Mouse (Mus musculus) neural tube, embryonic 12.5 days (tissue): ENCODE results near the gene Gm11444. TPM values are rescaled to one million over a fixed set of nuclear protein-coding genes. Genes with fewer than 3 reads are reported as not detected.
A peak's percentile ranks its signal among the peaks of the same experiment; 100 is the strongest.

Experiments used
- ATAC-seq: fragments of 200-750 bp; cut with Nextera tagmentation; 2 replicates; pipeline ENCODE4 v1.8.0; 2017; ENCODE audit warnings: low read depth, mild to moderate bottlenecking, moderate TSS enrichment, moderate library complexity; ENCODE audit not compliant: low FRiP score
- H3K27ac ChIP-seq: fragments of 300-500 bp; sonication (generic); 2 replicates; pipeline ENCODE4 v1.5.1; 2016
- H3K27me3 ChIP-seq: fragments of 300-500 bp; sonication (generic); replicated peaks from 2 replicates; pipeline ENCODE4 v1.6.1; 2016; ENCODE audit warnings: mild to moderate bottlenecking
- H3K36me3 ChIP-seq: fragments of 300-500 bp; sonication (generic); 2 replicates; pipeline ENCODE4 v1.6.1; 2016; ENCODE audit warnings: mild to moderate bottlenecking
- H3K4me1 ChIP-seq: fragments of 300-500 bp; sonication (generic); 2 replicates; pipeline ENCODE4 v1.6.1; 2016
- H3K4me2 ChIP-seq: fragments of 300-500 bp; sonication (generic); replicated peaks from 2 replicates; pipeline ENCODE4 v1.6.1; 2016; ENCODE audit warnings: mild to moderate bottlenecking
- H3K4me3 ChIP-seq: fragments of 300-500 bp; sonication (generic); 2 replicates; pipeline ENCODE4 v1.5.1; 2016
- H3K9ac ChIP-seq: fragments of 300-500 bp; sonication (generic); 2 replicates; pipeline ENCODE4 v1.6.1; 2016; ENCODE audit warnings: mild to moderate bottlenecking
- H3K9me3 ChIP-seq: fragments of 300-500 bp; sonication (generic); 2 replicates; pipeline ENCODE4 v1.6.1; 2016; ENCODE audit warnings: mild to moderate bottlenecking
- WGBS: fragments of 180-500 bp; shearing (Covaris S2); methylation state at CpG from one replicate; pipeline ENCODE4 v1.1.7; 2016; 5-methylcytosine and 5-hydroxymethylcytosine counted together
- polyA plus RNA-seq: library from polyadenylated mRNA; unstranded; fragments of >200 nt; fragmentation: Nextera tagmentation; extraction: Ambion mirVana; gene quantifications from 2 replicates; pipeline ENCODE4 v1.2.1, GENCODE M21; 2016

Gene Gm11444
- polyA plus RNA-seq, 1 experiment from 2014 or later: not detected

DNA sequence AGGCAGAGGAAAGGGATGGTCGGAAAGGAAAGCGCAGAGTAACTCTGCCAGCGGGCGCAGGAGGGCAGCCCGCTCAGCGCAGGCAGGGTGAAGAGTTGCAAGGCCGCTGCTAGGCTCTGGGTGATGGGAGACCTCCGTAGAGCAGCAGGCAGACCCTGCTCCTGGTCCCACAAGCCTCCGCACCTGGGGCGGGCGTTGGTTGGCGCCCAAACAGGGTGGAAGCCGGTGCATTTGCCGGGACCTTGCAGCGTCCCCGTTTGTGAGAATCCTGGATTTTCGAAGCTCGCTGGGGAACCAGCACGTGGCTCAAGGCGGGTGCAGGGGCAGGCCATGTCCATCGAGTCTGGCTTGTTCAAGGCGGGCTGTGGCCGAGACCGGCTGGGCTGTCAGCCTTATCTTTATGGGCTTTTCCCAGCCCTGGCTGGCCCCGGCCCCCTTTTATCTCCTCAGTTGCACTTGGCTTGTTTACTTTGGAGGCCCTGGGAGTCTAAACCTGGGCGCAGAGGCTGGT, 38.4 kb upstream of the Gm11444 start:
- peak overlapping the region; percentile 22; the same call in 1 of the 2 replicates for H3K4me2 ChIP-seq
- peaks cover 86% of the 10 kb centered on the region for H3K27me3 ChIP-seq
- no peak overlapping the region for H3K9ac ChIP-seq
- H3K4me3 ChIP-seq: 0 out of 2 replicates have a peak overlapping the region, but pooled peaks have one; percentile 11
- ATAC-seq: no peak
- WGBS: 2% methylated on average over 26 of the region's 26 CpGs
- H3K4me1 ChIP-seq: peaks cover 27% of the 10 kb centered on the region
- no peak overlapping the region for H3K27ac ChIP-seq
- no peaks in the 10 kb centered on the region for H3K9me3 ChIP-seq
- H3K36me3 ChIP-seq: no peaks in the 10 kb centered on the region

GRCm38 (mm10) chr11:85887801-85888450, 37.8 kb upstream of the Gm11444 start:
- Histone ChIP-seq H3K36me3 (no peaks in the 10 kb centered on the region), H3K9ac (no peak overlapping the region), H3K27ac (no peak overlapping the region), H3K9me3 (no peaks in the 10 kb centered on the region), H3K27me3 (peaks cover 83% of the 10 kb centered on the region), H3K4me3 (0 out of 2 replicates have a peak overlapping the region, but pooled peaks have one; percentile 11), H3K4me1 (peaks cover 27% of the 10 kb centered on the region), H3K4me2 (peak overlapping the region; percentile 22; the same call in 1 of the 2 replicates)
- 1% methylated on average over 17 of the region's 17 CpGs for WGBS
- ATAC-seq: no peak

- WGBS: 19% methylated on average over 6 of the region's 6 CpGs
- Histone ChIP-seq H3K9ac (no peak overlapping the region), H3K4me2 (no peak overlapping the region), H3K9me3 (no peaks in the 10 kb centered on the region), H3K27me3 (peaks cover 76% of the 10 kb centered on the region), H3K36me3 (no peaks in the 10 kb centered on the region), H3K4me1 (peaks cover 27% of the 10 kb centered on the region), H3K4me3 (no peak overlapping the region), H3K27ac (no peak overlapping the region)
- ATAC-seq: no peak
Observed at GRCm38 (mm10) chr11:85887273-85887672, 37.1 kb upstream of the Gm11444 start.

DNA sequence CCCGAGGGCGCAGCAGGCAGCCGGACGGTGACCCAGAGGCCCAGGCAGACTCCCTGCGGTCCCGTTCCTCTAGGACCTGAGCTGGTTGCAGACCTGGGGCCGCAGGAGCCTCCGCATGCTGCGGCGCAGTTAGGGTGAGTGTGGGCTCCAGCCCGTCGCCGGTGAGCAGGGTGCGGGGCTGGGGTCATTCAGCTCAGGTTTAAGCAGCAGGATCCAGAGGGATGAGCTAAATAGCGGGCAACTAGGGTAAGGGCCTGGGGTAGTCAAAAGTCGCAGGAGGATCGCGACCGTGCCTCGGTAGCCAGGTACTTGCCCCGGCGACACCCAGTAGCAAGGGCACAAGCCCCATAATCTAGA, 36.3 kb upstream of the Gm11444 start:
- Histone ChIP-seq H3K36me3 (no peaks in the 10 kb centered on the region), H3K9me3 (no peaks in the 10 kb centered on the region), H3K27ac (no peak overlapping the region), H3K27me3 (peaks cover 68% of the 10 kb centered on the region), H3K4me3 (no peak overlapping the region), H3K4me2 (peak overlapping the region; percentile 9; the same call in 1 of the 2 replicates), H3K9ac (no peak overlapping the region), H3K4me1 (peaks cover 27% of the 10 kb centered on the region)
- no peak for ATAC-seq
- 2% methylated on average over 22 of the region's 22 CpGs for WGBS

- Histone ChIP-seq H3K27ac (no peak within 1 kb of the TSS), H3K9ac (no peak within 1 kb of the TSS), H3K4me3 (no peak within 1 kb of the TSS), H3K4me2 (peak within 1 kb of the TSS; percentile 9; the same call in 1 of the 2 replicates), H3K4me1 (peaks cover 22% of the 10 kb centered on the region), H3K36me3 (no peaks in the 10 kb centered on the region), H3K27me3 (peaks cover 62% of the 10 kb centered on the region), H3K9me3 (no peaks in the 10 kb centered on the region)
- 9% methylated on average over 21 of the region's 28 CpGs for WGBS
- ATAC-seq: 0 out of 2 replicates have a peak, but pooled peaks have one; percentile 25
Observed at GRCm38 (mm10) chr11:85885665-85886428, 35.7 kb upstream of the Gm11444 start, which contains the start of gene Tbx4. Gene Tbx4, plus strand, starts transcription at chr11:85886422.

- no peaks in the 10 kb centered on the region for H3K9me3 ChIP-seq
- H3K4me3 ChIP-seq: no peak overlapping the region
- ATAC-seq: no peak
- H3K9ac ChIP-seq: no peak overlapping the region
- H3K27ac ChIP-seq: no peak overlapping the region
- 40% methylated on average over 4 of the region's 4 CpGs for WGBS
- H3K27me3 ChIP-seq: peaks cover 52% of the 10 kb centered on the region
- no peak overlapping the region for H3K4me2 ChIP-seq
- H3K36me3 ChIP-seq: no peaks in the 10 kb centered on the region
- H3K4me1 ChIP-seq: peaks cover 12% of the 10 kb centered on the region
Observed at GRCm38 (mm10) chr11:85884498-85884897, 34.4 kb upstream of the Gm11444 start.

- Histone ChIP-seq H3K36me3 (no peaks in the 10 kb centered on the region), H3K9ac (no peak overlapping the region), H3K4me2 (peak overlapping the region; percentile 27), H3K9me3 (no peaks in the 10 kb centered on the region), H3K27me3 (peaks cover 4% of the 10 kb centered on the region), H3K27ac (no peak overlapping the region), H3K4me1 (no peaks in the 10 kb centered on the region), H3K4me3 (no peak overlapping the region)
- ATAC-seq: no peak
- WGBS: 46% methylated on average over 24 of the region's 24 CpGs
Observed at GRCm38 (mm10) chr11:85876059-85876788, 26.1 kb upstream of the Gm11444 start.

DNA sequence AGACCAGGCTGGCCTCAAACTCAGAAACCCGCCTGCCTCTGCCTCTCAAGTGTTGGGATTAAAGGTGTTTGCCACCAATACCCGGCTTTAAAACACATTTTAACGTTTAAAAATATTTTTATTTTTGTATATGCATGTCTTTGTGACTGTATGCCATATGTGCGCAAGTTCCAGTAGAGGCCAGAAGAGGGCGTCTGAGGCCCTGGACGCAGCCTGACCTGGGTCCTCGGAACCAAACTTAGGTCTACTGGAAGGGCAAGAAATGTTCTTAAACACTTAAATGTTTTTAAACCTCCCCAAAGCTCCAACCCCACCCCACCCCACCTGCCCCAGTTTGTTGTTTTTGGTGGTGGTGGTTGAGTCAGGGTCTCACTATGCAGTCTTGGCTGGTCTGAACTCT, 14.2 kb upstream of the Gm11444 start:
- Histone ChIP-seq H3K4me2 (no peak overlapping the region), H3K9ac (no peak overlapping the region), H3K4me3 (no peak overlapping the region), H3K9me3 (no peaks in the 10 kb centered on the region), H3K36me3 (no peaks in the 10 kb centered on the region), H3K27ac (no peak overlapping the region), H3K4me1 (no peaks in the 10 kb centered on the region), H3K27me3 (no peaks in the 10 kb centered on the region)
- 32% methylated on average over 7 of the region's 7 CpGs for WGBS
- no peak for ATAC-seq

DNA sequence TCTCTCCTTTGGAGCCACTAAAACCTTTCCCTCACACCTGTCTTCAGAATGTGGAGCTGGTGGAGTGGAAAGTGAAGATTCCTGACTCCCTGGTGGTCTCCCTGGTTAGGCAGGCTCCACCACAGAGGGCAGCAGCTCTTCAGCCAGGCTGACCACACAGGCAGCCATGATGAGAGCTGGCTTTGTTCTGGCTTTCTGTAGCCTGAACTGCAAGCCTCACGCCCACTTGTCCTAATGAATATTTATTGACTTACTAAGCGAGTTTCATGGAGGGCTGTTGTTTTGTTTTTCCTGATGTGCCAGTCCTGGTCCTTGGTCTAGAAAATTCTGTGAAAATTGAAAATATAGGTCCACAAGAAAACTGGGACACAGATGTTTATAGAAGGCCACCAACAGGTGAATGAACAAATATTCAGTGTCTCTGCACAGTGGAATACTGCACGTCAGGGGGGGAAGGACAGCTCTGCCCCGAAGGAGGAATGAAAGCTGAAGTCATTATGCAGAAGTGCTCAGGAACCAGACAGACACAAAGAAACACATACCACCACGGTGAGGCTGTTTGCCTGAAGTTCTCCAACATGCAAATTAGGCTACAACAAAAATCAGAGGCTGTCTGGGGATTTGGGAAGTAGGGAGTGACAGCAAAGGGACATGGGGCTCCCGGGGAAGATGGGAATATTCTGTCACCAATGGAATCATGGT, 8.0 kb upstream of the Gm11444 start:
- no peak overlapping the region for H3K4me3 ChIP-seq
- H3K27ac ChIP-seq: no peak overlapping the region
- 0 out of 2 replicates have a peak, but pooled peaks have one; percentile 41 for ATAC-seq
- 0 out of 2 replicates have a peak overlapping the region, but pooled peaks have one; percentile 13 for H3K4me2 ChIP-seq
- H3K4me1 ChIP-seq: peaks cover 4% of the 10 kb centered on the region; the same call in 1 of the 2 replicates
- H3K36me3 ChIP-seq: no peaks in the 10 kb centered on the region
- H3K27me3 ChIP-seq: no peaks in the 10 kb centered on the region
- no peak overlapping the region for H3K9ac ChIP-seq
- 14% methylated on average over 6 of the region's 6 CpGs for WGBS
- H3K9me3 ChIP-seq: no peaks in the 10 kb centered on the region

DNA sequence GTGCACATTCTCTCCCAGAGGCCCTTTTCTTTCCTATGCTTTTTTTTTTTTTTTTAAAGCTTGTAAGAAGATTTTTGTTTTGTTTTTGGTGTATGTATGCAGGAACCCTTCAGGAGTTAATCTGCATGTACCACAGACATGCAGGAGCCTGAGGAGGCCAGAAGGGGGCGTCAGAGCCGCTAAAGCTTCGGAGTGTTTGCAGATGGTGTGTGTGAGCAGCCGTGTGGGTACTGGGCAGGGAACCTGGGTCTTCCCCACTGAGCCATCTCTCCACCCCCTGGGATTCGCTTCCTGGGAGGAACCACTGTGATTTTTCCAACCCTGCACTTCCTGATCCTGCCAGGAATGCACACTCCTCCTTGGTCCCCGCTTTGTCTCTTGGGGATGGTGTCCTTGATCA, 625 bp upstream of the Gm11444 start:
- no peak overlapping the region for H3K27ac ChIP-seq
- WGBS: 41% methylated on average over 6 of the region's 6 CpGs
- H3K4me1 ChIP-seq: no peaks in the 10 kb centered on the region
- no peak overlapping the region for H3K4me2 ChIP-seq
- no peak for ATAC-seq
- H3K9ac ChIP-seq: no peak overlapping the region
- no peak overlapping the region for H3K4me3 ChIP-seq
- no peaks in the 10 kb centered on the region for H3K36me3 ChIP-seq
- peaks cover 25% of the 10 kb centered on the region for H3K27me3 ChIP-seq
- H3K9me3 ChIP-seq: no peaks in the 10 kb centered on the region

GRCm38 (mm10) chr11:85849037-85849436, 1.1 kb downstream of the Gm11444 start:
- Histone ChIP-seq H3K9me3 (no peaks in the 10 kb centered on the region), H3K27me3 (peaks cover 37% of the 10 kb centered on the region), H3K9ac (no peak overlapping the region), H3K4me1 (peaks cover 6% of the 10 kb centered on the region; the same call in 1 of the 2 replicates), H3K27ac (no peak overlapping the region), H3K4me2 (peak overlapping the region; percentile 61), H3K4me3 (no peak overlapping the region; the same call in 1 of the 2 replicates), H3K36me3 (no peaks in the 10 kb centered on the region)
- peak; percentile 14; the same call in 1 of the 2 replicates for ATAC-seq
- WGBS: 2% methylated on average over 21 of the region's 21 CpGs
